26 mouse cellular contexts compared by ENCODE assay signal in genomic region chr7:120991191-120991590, GRCm38 (mm10). TPM values are rescaled to one million over a fixed set of nuclear protein-coding genes. Genes with fewer than 3 reads are reported as not detected.
"Had no signal": no experiment of that assay in that cellular context is flagged by ENCODE, and none has a peak within 500 bp of the region (broad histone marks: within the 10 kb centered on the region; RNA-seq: fewer than 3 reads in every experiment).

No protein-coding gene starts in this region.

- H3K4me3 ChIP-seq: limb, embryonic 10.5 days; limb, embryonic 13.5 days; liver, embryonic 12.5 days; liver, embryonic 15.5 days; lung, embryonic 15.5 days; megakaryocyte, embryonic 14.5 days; midbrain, embryonic 12.5 days; midbrain, embryonic 15.5 days; neural tube, embryonic 12.5 days; neural tube, embryonic 15.5 days had no signal

- DNase-seq: kidney, adult 18-20 months; kidney, adult 9 months; kidney, postnatal 14 days; kidney, postnatal 4 days; liver; lung, adult 18-20 months; lung, postnatal 10 days; lung, postnatal 36 days; right cerebral cortex, adult 18-20 months; right cerebral cortex, postnatal 14 days; right cerebral cortex, postnatal 4 days; thymus, adult 18-20 months; thymus, postnatal 36 days had no signal

- H3K36me3 ChIP-seq: limb, embryonic 10.5 days; limb, embryonic 13.5 days; liver, embryonic 12.5 days; liver, embryonic 15.5 days; lung, embryonic 15.5 days; midbrain, embryonic 12.5 days; midbrain, embryonic 15.5 days; neural tube, embryonic 12.5 days; neural tube, embryonic 15.5 days had no signal

- ATAC-seq: intestine, embryonic 16.5 days; liver, embryonic 12.5 days; midbrain, embryonic 15.5 days had no signal

- H3K27ac ChIP-seq: limb, embryonic 10.5 days; limb, embryonic 13.5 days; liver, embryonic 12.5 days; liver, embryonic 15.5 days; lung, embryonic 15.5 days; midbrain, embryonic 12.5 days; midbrain, embryonic 15.5 days; neural tube, embryonic 12.5 days; neural tube, embryonic 15.5 days; stomach, postnatal 0 days had no signal

- H3K27me3 ChIP-seq: limb, embryonic 13.5 days; lung, embryonic 15.5 days; midbrain, embryonic 12.5 days; midbrain, embryonic 15.5 days; neural tube, embryonic 12.5 days; neural tube, embryonic 15.5 days had no signal

- H3K4me1 ChIP-seq: limb, embryonic 10.5 days; limb, embryonic 13.5 days; liver, embryonic 12.5 days; liver, embryonic 15.5 days; lung, embryonic 15.5 days; midbrain, embryonic 15.5 days; neural tube, embryonic 12.5 days; neural tube, embryonic 15.5 days had no signal

RNA-seq across cellular contexts. Expression of gene Mfsd13b, which starts 8.9 kb away (rescaled TPM):
- polyA plus RNA-seq: liver, embryonic 12.5 days; stomach, embryonic 14.5 days had no signal
